Mouse (Mus musculus) ES-Bruce4 (cell line): Measurements from ENCODE around the gene B430306N03Rik. TPM values are rescaled to one million over a fixed set of nuclear protein-coding genes. Genes with fewer than 3 reads are reported as not detected.
"Not testable (repeated sequence)": the region's sequence is repeated elsewhere in the genome, so short reads cannot be mapped to it uniquely, and the experiment has no call there.

Source experiments
- H3K27ac ChIP-seq: 2 replicates; pipeline ENCODE4 v1.5.1; 2012; ENCODE audit warnings: low read length, inconsistent platforms; ENCODE audit not compliant: insufficient read depth
- H3K27me3 ChIP-seq: 2 replicates; pipeline ENCODE4 v1.6.1; 2012; ENCODE audit warnings: mild to moderate bottlenecking, low read length, inconsistent platforms; ENCODE audit not compliant: control insufficient read depth, poor library complexity, insufficient read depth, severe bottlenecking
- H3K36me3 ChIP-seq: 2 replicates; pipeline ENCODE4 v1.6.1; 2012; ENCODE audit warnings: inconsistent platforms, mild to moderate bottlenecking, low read length, moderate library complexity; ENCODE audit not compliant: control insufficient read depth, poor library complexity, insufficient read depth, severe bottlenecking
- H3K4me1 ChIP-seq: one replicate; pipeline ENCODE4 v1.8.1; 2011; ENCODE audit warnings: low read length; ENCODE audit not compliant: control insufficient read depth, insufficient read depth
- H3K4me3 ChIP-seq: 2 replicates; pipeline ENCODE4 v1.5.1; 2011; ENCODE audit warnings: low read depth, mild to moderate bottlenecking, low read length
- H3K9ac ChIP-seq: 2 replicates; pipeline ENCODE4 v1.6.1; 2012; ENCODE audit warnings: low read depth, mild to moderate bottlenecking, inconsistent platforms; ENCODE audit not compliant: poor library complexity, severe bottlenecking
- H3K9me3 ChIP-seq: replicated peaks from 2 replicates; pipeline ENCODE4 v1.6.1; 2012; ENCODE audit warnings: mild to moderate bottlenecking, low read length, inconsistent platforms; ENCODE audit not compliant: control insufficient read depth, poor library complexity, insufficient read depth, severe bottlenecking
- CTCF ChIP-seq: IDR thresholded peaks from one replicate; pipeline ENCODE4 v1.8.1; 2011; ENCODE audit warnings: low read depth, low read length
- EP300 ChIP-seq: IDR thresholded peaks from 2 replicates; pipeline ENCODE4 v1.6.1; 2011; ENCODE audit warnings: low read depth, low read length; ENCODE audit not compliant: insufficient read depth
- POLR2A ChIP-seq: IDR thresholded peaks from one replicate; pipeline ENCODE4 v1.8.1; 2011; ENCODE audit warnings: low read length; ENCODE audit not compliant: insufficient read depth
- polyA plus RNA-seq: library from polyadenylated mRNA; stranded (reverse); fragments of >200 nt; gene quantifications from 2 replicates; pipeline ENCODE4 v1.2.4, GENCODE M21; 2011; ENCODE audit warnings: low read depth; ENCODE audit not compliant: missing spikeins, insufficient read depth, insufficient read length

B430306N03Rik gene
- polyA plus RNA-seq, 1 experiment, result not detected

- TF ChIP-seq CTCF (no peak), POLR2A (no peak), EP300 (no peak)
- Histone ChIP-seq H3K9me3 (no peaks in the 10 kb centered on the region), H3K9ac (no peak overlapping the region), H3K36me3 (no peaks in the 10 kb centered on the region), H3K27me3 (no peaks in the 10 kb centered on the region), H3K27ac (no peak overlapping the region), H3K4me3 (no peak overlapping the region), H3K4me1 (peaks cover 4% of the 10 kb centered on the region)
Measured at GRCm38 (mm10) chr17:48345824-48346223, 29.9 kb downstream of the B430306N03Rik start.

- no peak for TF ChIP-seq EP300
- TF ChIP-seq POLR2A, result no peak
- TF ChIP-seq CTCF, result no peak
- no peak within 1 kb of the TSS for H3K27ac ChIP-seq
Measured at GRCm38 (mm10) chr17:48346231-48346630, 30.3 kb downstream of the B430306N03Rik start, which contains the start of gene Trem2. Trem2 (plus strand) TSS chr17:48346401.

GRCm38 (mm10) chr17:48346834-48347233, 30.9 kb downstream of the B430306N03Rik start:
- H3K4me1 ChIP-seq, result peaks cover 10% of the 10 kb centered on the region
- no peaks in the 10 kb centered on the region for H3K27me3 ChIP-seq
- H3K4me3 ChIP-seq, result no peak overlapping the region
- H3K9me3 ChIP-seq, result no peaks in the 10 kb centered on the region
- no peak overlapping the region for H3K9ac ChIP-seq
- no peak overlapping the region for H3K27ac ChIP-seq
- no peak for TF ChIP-seq POLR2A
- TF ChIP-seq EP300, result no peak
- no peak for TF ChIP-seq CTCF
- no peaks in the 10 kb centered on the region for H3K36me3 ChIP-seq

More at GRCm38 (mm10) chr17:48346231-48346630, 30.3 kb downstream of the B430306N03Rik start, which contains the start of gene Trem2:
- Histone ChIP-seq H3K9me3 (no peaks in the 10 kb centered on the region), H3K4me1 (peaks cover 7% of the 10 kb centered on the region), H3K9ac (no peak within 1 kb of the TSS), H3K27me3 (no peaks in the 10 kb centered on the region), H3K36me3 (no peaks in the 10 kb centered on the region), H3K4me3 (no peak within 1 kb of the TSS)

- H3K4me1 ChIP-seq, result peaks cover 10% of the 10 kb centered on the region
- no peaks in the 10 kb centered on the region for H3K9me3 ChIP-seq
- no peak overlapping the region for H3K27ac ChIP-seq
- no peaks in the 10 kb centered on the region for H3K27me3 ChIP-seq
- H3K36me3 ChIP-seq, result no peaks in the 10 kb centered on the region
- no peak overlapping the region for H3K4me3 ChIP-seq
- no peak for TF ChIP-seq CTCF
- no peak for TF ChIP-seq POLR2A
- TF ChIP-seq EP300, result no peak
- no peak overlapping the region for H3K9ac ChIP-seq
Measured at GRCm38 (mm10) chr17:48347287-48347686, 31.3 kb downstream of the B430306N03Rik start.

- peaks cover 10% of the 10 kb centered on the region for H3K4me1 ChIP-seq
- H3K9me3 ChIP-seq, result no peaks in the 10 kb centered on the region
- no peak overlapping the region for H3K4me3 ChIP-seq
- H3K27ac ChIP-seq, result no peak overlapping the region
- no peaks in the 10 kb centered on the region for H3K36me3 ChIP-seq
- no peak overlapping the region for H3K9ac ChIP-seq
- TF ChIP-seq EP300 (peak; percentile 57; the same call in 1 of the 2 replicates), CTCF (no peak)
- H3K27me3 ChIP-seq, result no peaks in the 10 kb centered on the region
Measured at GRCm38 (mm10) chr17:48350681-48351193, 34.8 kb downstream of the B430306N03Rik start.

GRCm38 (mm10) chr17:48352976-48353375, 37.0 kb downstream of the B430306N03Rik start:
- H3K9ac ChIP-seq, H3K36me3 ChIP-seq, H3K27me3 ChIP-seq, H3K4me1 ChIP-seq, H3K4me3 ChIP-seq, H3K9me3 ChIP-seq, H3K27ac ChIP-seq: not testable (repeated sequence)
